Mouse (Mus musculus) kidney, adult 2 months (tissue): ENCODE results near the gene Kcna7. TPM values are rescaled to one million over a fixed set of nuclear protein-coding genes. Genes with fewer than 3 reads are reported as not detected.

Experiments used
- DNase-seq: peaks from one replicate; pipeline ENCODE4 v3.0.0; 2021
- H3K27ac ChIP-seq: fragments of 200-500 bp; 2 replicates; pipeline ENCODE4 v1.5.1; 2012; ENCODE audit warnings: low read depth, low read length, control low read depth, inconsistent platforms; ENCODE audit not compliant: insufficient read depth
- H3K27me3 ChIP-seq: fragments of 200-500 bp; replicated peaks from 2 replicates; pipeline ENCODE4 v1.6.1; 2012; ENCODE audit warnings: mild to moderate bottlenecking, moderate library complexity, low read length, inconsistent platforms; ENCODE audit not compliant: control insufficient read depth, insufficient read depth
- H3K36me3 ChIP-seq: fragments of 200-500 bp; 2 replicates; pipeline ENCODE4 v1.6.1; 2012; ENCODE audit warnings: mild to moderate bottlenecking, moderate library complexity, low read length, inconsistent platforms; ENCODE audit not compliant: control insufficient read depth, insufficient read depth
- H3K4me1 ChIP-seq: fragments of 200-500 bp; 2 replicates; pipeline ENCODE4 v1.6.1; 2011; ENCODE audit warnings: low read length; ENCODE audit not compliant: control insufficient read depth, insufficient read depth
- H3K4me3 ChIP-seq: fragments of 200-500 bp; 2 replicates; pipeline ENCODE4 v1.5.1; 2011; ENCODE audit warnings: mild to moderate bottlenecking, low read depth, low read length, control low read depth; ENCODE audit not compliant: insufficient read depth
- CTCF ChIP-seq: fragments of 200-500 bp; conservative IDR thresholded peaks from 2 replicates; pipeline ENCODE4 v1.5.1; 2011; ENCODE audit warnings: low read depth, mild to moderate bottlenecking, control low read depth, low read length, moderate library complexity, mixed read lengths; ENCODE audit not compliant: insufficient read depth, insufficient read length
- POLR2A ChIP-seq: fragments of 200-500 bp; IDR thresholded peaks from one replicate; pipeline ENCODE4 v1.6.1; 2011; ENCODE audit warnings: low read depth, low read length, control low read depth
- WGBS: fragments of 180-500 bp; shearing (Covaris S2); methylation state at CpG from one replicate; pipeline ENCODE4 v1.1.7; 2018; 5-methylcytosine and 5-hydroxymethylcytosine counted together
- polyA plus RNA-seq: library from polyadenylated mRNA; depleted of rRNA; stranded (reverse); fragments of >200 nt; gene quantifications from 2 replicates; pipeline ENCODE4 v1.2.3, GENCODE M21; 2012

Gene Kcna7
- polyA plus RNA-seq, 1 experiment: 0.91 TPM

- H3K36me3 ChIP-seq: no peaks in the 10 kb centered on the region
- H3K27me3 ChIP-seq: no peaks in the 10 kb centered on the region
- 3% methylated on average over 35 of the region's 35 CpGs for WGBS
- H3K27ac ChIP-seq: no peak overlapping the region
- no peaks in the 10 kb centered on the region; the same call in 1 of the 2 replicates for H3K4me1 ChIP-seq
- peak; percentile 52 for DNase-seq
- peak overlapping the region; percentile 40 for H3K4me3 ChIP-seq
- TF ChIP-seq POLR2A (no peak), CTCF (no peak)
Measured at GRCm38 (mm10) chr7:45365742-45366651, 39.5 kb upstream of the Kcna7 start.

- H3K27ac ChIP-seq: no peak within 1 kb of the TSS
Measured at GRCm38 (mm10) chr7:45366652-45367019, 38.8 kb upstream of the Kcna7 start, which contains the start of gene Ppfia3. Ppfia3 (minus strand) TSS chr7:45367019.

GRCm38 (mm10) chr7:45367020-45367880 is 38.2 kb upstream of the Kcna7 start:
- TF ChIP-seq CTCF (peak; percentile 66), POLR2A (no peak)
- no peaks in the 10 kb centered on the region for H3K27me3 ChIP-seq
- no peaks in the 10 kb centered on the region; the same call in 1 of the 2 replicates for H3K4me1 ChIP-seq
- H3K27ac ChIP-seq: no peak overlapping the region
- peak; percentile 97 for DNase-seq
- under 1% methylated on average over 70 of the region's 70 CpGs for WGBS
- H3K4me3 ChIP-seq: peak overlapping the region; percentile 53
- H3K36me3 ChIP-seq: no peaks in the 10 kb centered on the region

More at GRCm38 (mm10) chr7:45366652-45367019, 38.8 kb upstream of the Kcna7 start, which contains the start of gene Ppfia3:
- no peak for DNase-seq
- TF ChIP-seq POLR2A (no peak), CTCF (no peak)
- Histone ChIP-seq H3K27me3 (no peaks in the 10 kb centered on the region), H3K4me1 (no peaks in the 10 kb centered on the region; the same call in 1 of the 2 replicates), H3K36me3 (no peaks in the 10 kb centered on the region), H3K4me3 (peak within 1 kb of the TSS; percentile 53)
- WGBS: 2% methylated on average over 25 of the region's 26 CpGs

GRCm38 (mm10) chr7:45368178-45368577 is 37.3 kb upstream of the Kcna7 start:
- Histone ChIP-seq H3K4me3 (no peak overlapping the region), H3K4me1 (no peaks in the 10 kb centered on the region; the same call in 1 of the 2 replicates), H3K36me3 (no peaks in the 10 kb centered on the region), H3K27me3 (no peaks in the 10 kb centered on the region), H3K27ac (no peak overlapping the region)
- TF ChIP-seq CTCF: no peak
- no peak for TF ChIP-seq POLR2A
- 87% methylated on average over 15 of the region's 15 CpGs for WGBS
- no peak for DNase-seq

- Histone ChIP-seq H3K27me3 (no peaks in the 10 kb centered on the region), H3K27ac (no peak overlapping the region), H3K4me3 (no peak overlapping the region), H3K4me1 (no peaks in the 10 kb centered on the region; the same call in 1 of the 2 replicates), H3K36me3 (no peaks in the 10 kb centered on the region)
- WGBS: 81% methylated on average over 16 of the region's 16 CpGs
- no peak for DNase-seq
- no peak for TF ChIP-seq CTCF
- no peak for TF ChIP-seq POLR2A
Measured at GRCm38 (mm10) chr7:45369022-45369745, 36.3 kb upstream of the Kcna7 start.

GRCm38 (mm10) chr7:45369836-45370474 is 35.5 kb upstream of the Kcna7 start:
- TF ChIP-seq CTCF (no peak), POLR2A (no peak)
- no peaks in the 10 kb centered on the region for H3K27me3 ChIP-seq
- 6% methylated on average over 52 of the region's 52 CpGs for WGBS
- no peaks in the 10 kb centered on the region; the same call in 1 of the 2 replicates for H3K4me1 ChIP-seq
- no peak for DNase-seq
- H3K4me3 ChIP-seq: peak overlapping the region; percentile 57
- no peaks in the 10 kb centered on the region for H3K36me3 ChIP-seq
- no peak overlapping the region for H3K27ac ChIP-seq
